16 mouse cellular contexts compared by ENCODE assay signal in genomic region chr9:108343835-108344234, GRCm38 (mm10). TPM values are rescaled to one million over a fixed set of nuclear protein-coding genes. Genes with fewer than 3 reads are reported as not detected.
DNase-seq lines count a peak whose midpoint lies in the region; ATAC-seq and TF ChIP-seq lines count a peak whose summit lies in the region.
"Had no signal": no experiment of that assay in that cellular context is flagged by ENCODE, and none has a peak within 500 bp of the region (broad histone marks: within the 10 kb centered on the region; RNA-seq: fewer than 3 reads in every experiment).

No protein-coding gene starts in this region.

- peaks cover 42% of the 10 kb centered on the region for H3K4me1 ChIP-seq in heart, embryonic 13.5 days
- H3K4me1 ChIP-seq in bone marrow, adult 2 months (ENCODE audit: control insufficient read depth, insufficient read depth, low read length), result peaks cover 7% of the 10 kb centered on the region

- no peaks in the 10 kb centered on the region for H3K36me3 ChIP-seq in heart, embryonic 13.5 days
- no peaks in the 10 kb centered on the region for H3K36me3 ChIP-seq in macrophage (ENCODE audit: inconsistent target)
- H3K36me3 ChIP-seq: embryonic facial prominence, embryonic 12.5 days; heart, embryonic 15.5 days; hindbrain, embryonic 13.5 days; neural tube, embryonic 13.5 days had no signal

- 96% methylated on average over 1 of the region's 1 CpGs for WGBS in heart, embryonic 13.5 days
- WGBS in bone marrow, adult 2 months, result 69% methylated on average over 1 of the region's 1 CpGs
- 100% methylated on average over 1 of the region's 1 CpGs for WGBS in macrophage (ENCODE audit: missing documents)

- no peak overlapping the region for H3K9ac ChIP-seq in heart, embryonic 13.5 days
- H3K9ac ChIP-seq: embryonic facial prominence, embryonic 12.5 days; heart, embryonic 15.5 days; hindbrain, embryonic 13.5 days had no signal

- H3K9me3 ChIP-seq in heart, embryonic 13.5 days, result no peaks in the 10 kb centered on the region
- H3K9me3 ChIP-seq: embryonic facial prominence, embryonic 12.5 days; heart, embryonic 15.5 days; hindbrain, embryonic 13.5 days; neural tube, embryonic 13.5 days had no signal

- no peak for DNase-seq in heart, postnatal 10 days
- DNase-seq in liver, result peak; percentile 50
- DNase-seq in thymus, postnatal 10 days (ENCODE audit: low spot score in 2 of 2), result no peak
- DNase-seq in cerebellum, postnatal 14 days, result no peak
- DNase-seq: kidney, adult 8-10 months; right cerebral cortex, postnatal 25 days; thymus, postnatal 14 days had no signal

- intact Hi-C loops in heart, postnatal 10 days (cut with DNase I), result no loop called here

- no peak overlapping the region for H3K4me3 ChIP-seq in heart, embryonic 13.5 days
- no peak overlapping the region for H3K4me3 ChIP-seq in bone marrow, adult 2 months (replicated peaks; ENCODE audit: control insufficient read depth, low read depth, low read length)
- no peak overlapping the region for H3K4me3 ChIP-seq in macrophage (ENCODE audit: inconsistent target)
- H3K4me3 ChIP-seq: embryonic facial prominence, embryonic 12.5 days; heart, embryonic 15.5 days; hindbrain, embryonic 13.5 days; layer of hippocampus, adult 2 months; neural tube, embryonic 13.5 days had no signal

- peaks cover 29% of the 10 kb centered on the region for H3K79me2 ChIP-seq in macrophage (ENCODE audit: inconsistent target)

- no peaks in the 10 kb centered on the region for H3K27me3 ChIP-seq in heart, embryonic 13.5 days (replicated peaks)
- H3K27me3 ChIP-seq: embryonic facial prominence, embryonic 12.5 days; heart, embryonic 15.5 days; hindbrain, embryonic 13.5 days; neural tube, embryonic 13.5 days had no signal

- no peak for ATAC-seq in heart, embryonic 13.5 days (ENCODE audit: extremely low read depth, insufficient number of reproducible peaks, low FRiP score, low TSS enrichment)

- TF ChIP-seq CTCF in bone marrow, adult 2 months (IDR thresholded peaks at IDR 0.05; ENCODE audit: control insufficient read depth, insufficient read depth, low read length), result no peak

- TF ChIP-seq POLR2A in bone marrow, adult 2 months (IDR thresholded peaks at IDR 0.05; ENCODE audit: borderline replicate concordance, control insufficient read depth, low read depth, low read length), result no peak

- no peak overlapping the region; the same call in 1 of the 2 replicates for H3K27ac ChIP-seq in heart, embryonic 13.5 days (replicated peaks)
- H3K27ac ChIP-seq in bone marrow, adult 2 months (ENCODE audit: control insufficient read depth, insufficient read depth, low read depth, low read length, poor library complexity), result peak overlapping the region; percentile 19; the same call in 1 of the 2 replicates
- H3K27ac ChIP-seq in macrophage, result peak overlapping the region; percentile 98
- H3K27ac ChIP-seq: embryonic facial prominence, embryonic 12.5 days; heart, embryonic 15.5 days; hindbrain, embryonic 13.5 days; layer of hippocampus, adult 2 months; neural tube, embryonic 13.5 days had no signal

- H3K4me2 ChIP-seq in heart, embryonic 13.5 days, result peak overlapping the region; percentile 33
- H3K4me2 ChIP-seq: embryonic facial prominence, embryonic 12.5 days; heart, embryonic 15.5 days; hindbrain, embryonic 13.5 days; neural tube, embryonic 13.5 days had no signal

RNA-seq across cellular contexts. Expression of gene Usp4, which starts 3.8 kb away (rescaled TPM):
- polyA plus RNA-seq in heart, embryonic 13.5 days (2015; fragmentation: Nextera tagmentation; extraction: Ambion mirVana), result 80.6 and 86.7 TPM in 2 replicates
- total RNA-seq in heart, postnatal 10 days (2021), result 10 to 100 TPM; 94.3 to 95.7 TPM
- polyA plus RNA-seq in bone marrow, adult 2 months (2011; ENCODE audit: insufficient read depth, insufficient read length, low replicate concordance, missing spikeins), result 102 and 256 TPM in 2 replicates
- 100 to 1,000 TPM; 136 to 374 (median 252) TPM for total RNA-seq in macrophage (2018; cell fraction: chromatin; rRNA removed)
- total RNA-seq in macrophage (2018; cell fraction: cytosol; rRNA removed), result 10 to 100 TPM; 53.2 to 84.9 (median 72.0) TPM
- 100 to 1,000 TPM in 24 of 26 experiments, 10 to 100 TPM in 2; 89.6 to 199 (median 148) TPM for total RNA-seq in macrophage (2018; cell fraction: nucleus; rRNA removed)
- 60.3 to 67.5 TPM (median 67.2 TPM) in 3 replicates for polyA plus RNA-seq in macrophage (2018)

RNA-seq across cellular contexts. Expression of gene Gpx1, which starts 5.1 kb away (rescaled TPM):
- polyA plus RNA-seq in heart, embryonic 13.5 days (2015; fragmentation: Nextera tagmentation; extraction: Ambion mirVana), result 825 and 854 TPM in 2 replicates
- 100 to 1,000 TPM; 152 to 166 TPM for total RNA-seq in heart, postnatal 10 days (2021)
- 1,398 and 2,156 TPM in 2 replicates for polyA plus RNA-seq in bone marrow, adult 2 months (2011; ENCODE audit: insufficient read depth, insufficient read length, low replicate concordance, missing spikeins)
- 100 to 1,000 TPM in 7 of 26 experiments, 10 to 100 TPM in 19; 27.3 to 289 (median 62.9) TPM for total RNA-seq in macrophage (2018; cell fraction: chromatin; rRNA removed)
- total RNA-seq in macrophage (2018; cell fraction: cytosol; rRNA removed), result 1,000 to 10,000 TPM in 17 of 26 experiments, 100 to 1,000 TPM in 9; 803 to 2,239 (median 1,314) TPM
- 100 to 1,000 TPM; 143 to 499 (median 274) TPM for total RNA-seq in macrophage (2018; cell fraction: nucleus; rRNA removed)
- 944 to 2,094 TPM (median 1,300 TPM) in 3 replicates for polyA plus RNA-seq in macrophage (2018)

RNA-seq across cellular contexts. Expression of gene Tcta, which starts 37.9 kb away (rescaled TPM):
- polyA plus RNA-seq in heart, embryonic 13.5 days (2015; fragmentation: Nextera tagmentation; extraction: Ambion mirVana), result 31.2 and 32.6 TPM in 2 replicates
- total RNA-seq in heart, postnatal 10 days (2021), result 10 to 100 TPM; 24.4 to 30.0 TPM
- polyA plus RNA-seq in bone marrow, adult 2 months (2011; ENCODE audit: insufficient read depth, insufficient read length, low replicate concordance, missing spikeins), result 5.6 and 13.2 TPM in 2 replicates
- total RNA-seq in macrophage (2018; cell fraction: chromatin; rRNA removed), result 10 to 100 TPM in 7 of 26 experiments, 1 to 10 TPM in 19; 1.3 to 15.5 (median 5.4) TPM
- 10 to 100 TPM in 19 of 26 experiments, 1 to 10 TPM in 7; 5.3 to 25.4 (median 17.1) TPM for total RNA-seq in macrophage (2018; cell fraction: cytosol; rRNA removed)
- 10 to 100 TPM in 13 of 26 experiments, 1 to 10 TPM in 13; 2.6 to 30.5 (median 10.4) TPM for total RNA-seq in macrophage (2018; cell fraction: nucleus; rRNA removed)
- 7.0 to 22.0 TPM (median 13.1 TPM) in 3 replicates for polyA plus RNA-seq in macrophage (2018)

RNA-seq across cellular contexts. Expression of gene Rhoa, which starts 37.9 kb away (rescaled TPM):
- polyA plus RNA-seq in heart, embryonic 13.5 days (2015; fragmentation: Nextera tagmentation; extraction: Ambion mirVana), result 332 and 341 TPM in 2 replicates
- total RNA-seq in heart, postnatal 10 days (2021), result 100 to 1,000 TPM; 328 to 329 TPM
- polyA plus RNA-seq in bone marrow, adult 2 months (2011; ENCODE audit: insufficient read depth, insufficient read length, low replicate concordance, missing spikeins), result 138 and 223 TPM in 2 replicates
- total RNA-seq in macrophage (2018; cell fraction: chromatin; rRNA removed), result 100 to 1,000 TPM in 13 of 26 experiments, 10 to 100 TPM in 13; 77.4 to 166 (median 100) TPM
- total RNA-seq in macrophage (2018; cell fraction: cytosol; rRNA removed), result 100 to 1,000 TPM; 351 to 428 (median 397) TPM
- 100 to 1,000 TPM; 142 to 338 (median 218) TPM for total RNA-seq in macrophage (2018; cell fraction: nucleus; rRNA removed)
- polyA plus RNA-seq in macrophage (2018), result 409 to 646 TPM (median 437 TPM) in 3 replicates

RNA-seq across cellular contexts. Expression of gene Amt, which starts 47.2 kb away (rescaled TPM):
- 10.9 and 12.9 TPM in 2 replicates for polyA plus RNA-seq in heart, embryonic 13.5 days (2015; fragmentation: Nextera tagmentation; extraction: Ambion mirVana)
- total RNA-seq in heart, postnatal 10 days (2021), result 1 to 10 TPM; 5.2 to 6.9 TPM
- polyA plus RNA-seq in bone marrow, adult 2 months (2011; ENCODE audit: insufficient read depth, insufficient read length, low replicate concordance, missing spikeins), result 1.7 and 15.2 TPM in 2 replicates
- total RNA-seq in macrophage (2018; cell fraction: chromatin; rRNA removed), result 10 to 100 TPM in 4 of 26 experiments, 1 to 10 TPM in 20, under 1 TPM in 1, not detected in 1; 0.46 to 14.4 (median 5.6) TPM
- under 1 TPM in 13 of 26 experiments, not detected in 13; 0.07 to 0.77 (median 0.19) TPM for total RNA-seq in macrophage (2018; cell fraction: cytosol; rRNA removed)
- total RNA-seq in macrophage (2018; cell fraction: nucleus; rRNA removed), result 1 to 10 TPM in 19 of 26 experiments, under 1 TPM in 5, not detected in 2; 0.18 to 6.7 (median 2.4) TPM
- polyA plus RNA-seq in macrophage (2018), result 0.67 to 1.3 TPM (median 0.96 TPM) in 3 replicates
- total RNA-seq: common myeloid progenitor, adult 5-6 weeks had no signal
